Mouse (Mus musculus) testis, adult 2 months (tissue): ENCODE results near the gene Casp12.

Experiments
- CTCF ChIP-seq: fragments of 200-500 bp; IDR thresholded peaks from 2 replicates; pipeline ENCODE4 v1.5.1; 2012; ENCODE audit warnings: low read depth, mild to moderate bottlenecking, inconsistent platforms, low read length, moderate library complexity; ENCODE audit not compliant: control insufficient read depth, insufficient read depth, insufficient replicate concordance
- POLR2A ChIP-seq: fragments of 200-500 bp; IDR thresholded peaks from 2 replicates; pipeline ENCODE4 v1.6.1; 2012; ENCODE audit warnings: low read depth, mild to moderate bottlenecking, inconsistent platforms, low read length, moderate library complexity; ENCODE audit not compliant: control insufficient read depth

DNA sequence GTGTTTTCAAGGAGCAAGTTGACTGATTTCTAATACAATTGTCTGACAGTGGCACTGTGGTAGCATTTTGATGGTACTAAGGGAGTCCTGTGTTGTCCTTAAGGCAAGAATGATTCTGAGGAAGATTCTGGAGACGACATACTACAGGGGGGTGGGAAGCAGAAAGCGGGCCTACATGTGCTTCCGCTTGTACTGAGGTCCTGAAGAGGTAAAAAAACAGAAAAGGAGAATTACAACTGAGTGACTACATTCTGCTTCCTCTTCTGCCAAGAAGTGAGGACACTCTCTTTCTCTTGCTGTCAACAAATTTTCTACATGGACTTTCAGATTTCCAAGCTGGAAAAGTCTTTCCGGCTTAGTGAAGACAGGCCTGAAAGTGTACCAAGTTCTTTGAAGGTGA lies 1.1 kb upstream of the Casp12 start:
- TF ChIP-seq CTCF (no peak), POLR2A (no peak)
